Mouse (Mus musculus) 3T3-L1 (cell line): ENCODE results near the gene Grik3.

Experiments used
- DNase-seq: peaks from one replicate; pipeline ENCODE4 v3.0.0-alpha.2; 2015; ENCODE audit warnings: low read depth, low spot score

The Grik3 gene

GRCm38 (mm10) chr4:125640921-125641663 is 150.6 kb downstream of the Grik3 start:
- DNase-seq, result no peak

- DNase-seq, result no peak
Observed at GRCm38 (mm10) chr4:125644581-125645568, 154.4 kb downstream of the Grik3 start.

- DNase-seq, result no peak
Observed at GRCm38 (mm10) chr4:125651676-125652246, 161.3 kb downstream of the Grik3 start.

- DNase-seq, result no peak
Observed at GRCm38 (mm10) chr4:125656031-125656430, 165.5 kb downstream of the Grik3 start.

GRCm38 (mm10) chr4:125658376-125658775 is 167.9 kb downstream of the Grik3 start:
- DNase-seq, result no peak

- no peak for DNase-seq
Observed at GRCm38 (mm10) chr4:125661982-125662381, 171.5 kb downstream of the Grik3 start.

- DNase-seq, result no peak
Observed at GRCm38 (mm10) chr4:125663262-125663661, 172.8 kb downstream of the Grik3 start.

GRCm38 (mm10) chr4:125665955-125666354 is 175.5 kb downstream of the Grik3 start:
- no peak for DNase-seq

- DNase-seq, result no peak
Observed at GRCm38 (mm10) chr4:125682007-125682406, 191.5 kb downstream of the Grik3 start.

- DNase-seq, result no peak
Observed at GRCm38 (mm10) chr4:125687078-125687477, 196.6 kb downstream of the Grik3 start.

GRCm38 (mm10) chr4:125695431-125695830 is 204.9 kb downstream of the Grik3 start:
- no peak for DNase-seq

GRCm38 (mm10) chr4:125696182-125696939 is 205.9 kb downstream of the Grik3 start:
- no peak for DNase-seq

GRCm38 (mm10) chr4:125697626-125698025 is 207.1 kb downstream of the Grik3 start:
- DNase-seq, result no peak

GRCm38 (mm10) chr4:125699056-125699455 is 208.6 kb downstream of the Grik3 start:
- DNase-seq, result no peak

GRCm38 (mm10) chr4:125700331-125700730 is 209.8 kb downstream of the Grik3 start:
- DNase-seq, result no peak

- DNase-seq, result peak; percentile 12
Observed at GRCm38 (mm10) chr4:125702607-125703309, 212.3 kb downstream of the Grik3 start.

GRCm38 (mm10) chr4:125703310-125703690 is 212.8 kb downstream of the Grik3 start:
- DNase-seq, result peak; percentile 16

GRCm38 (mm10) chr4:125705746-125706145 is 215.2 kb downstream of the Grik3 start:
- DNase-seq, result no peak

- no peak for DNase-seq
Observed at GRCm38 (mm10) chr4:125709716-125710115, 219.2 kb downstream of the Grik3 start.

- no peak for DNase-seq
Observed at GRCm38 (mm10) chr4:125717881-125718280, 227.4 kb downstream of the Grik3 start.
